ENCODE assay signal across 24 mouse cellular contexts in genomic region chr12:36241171-36241570, GRCm38 (mm10). TPM values are rescaled to one million over a fixed set of nuclear protein-coding genes. Genes with fewer than 3 reads are reported as not detected.
"Had no signal": no experiment of that assay in that cellular context is flagged by ENCODE, and none has a peak within 500 bp of the region (broad histone marks: within the 10 kb centered on the region; RNA-seq: fewer than 3 reads in every experiment).

No protein-coding gene starts in this region.

- ATAC-seq: midbrain, embryonic 13.5 days had no signal

- H3K9ac ChIP-seq: kidney, embryonic 15.5 days; limb, embryonic 13.5 days; liver, embryonic 14.5 days; midbrain, embryonic 13.5 days; neural tube, embryonic 15.5 days had no signal

- H3K4me1 ChIP-seq: kidney, embryonic 15.5 days; limb, embryonic 13.5 days; midbrain, embryonic 13.5 days; neural tube, embryonic 15.5 days had no signal

- H3K27ac ChIP-seq: kidney, embryonic 15.5 days; limb, embryonic 13.5 days; liver, embryonic 14.5 days; midbrain, embryonic 13.5 days; neural tube, embryonic 15.5 days had no signal

- H3K36me3 ChIP-seq: kidney, embryonic 15.5 days; limb, embryonic 13.5 days; midbrain, embryonic 13.5 days; neural tube, embryonic 15.5 days had no signal

- H3K9me3 ChIP-seq: kidney, embryonic 15.5 days; limb, embryonic 13.5 days; midbrain, embryonic 13.5 days; neural tube, embryonic 15.5 days had no signal

- H3K4me2 ChIP-seq: kidney, embryonic 15.5 days; limb, embryonic 13.5 days; midbrain, embryonic 13.5 days; neural tube, embryonic 15.5 days had no signal

- H3K27me3 ChIP-seq: kidney, embryonic 15.5 days; limb, embryonic 13.5 days; midbrain, embryonic 13.5 days; neural tube, embryonic 15.5 days had no signal

- DNase-seq: kidney, postnatal 14 days; left cerebral cortex, postnatal 4 days; lung, adult 18-20 months; right cerebral cortex, postnatal 4 days; spleen, adult 18-20 months; thymus, adult 2 months; thymus, postnatal 25 days had no signal

- H3K4me3 ChIP-seq: kidney, embryonic 15.5 days; limb, embryonic 13.5 days; midbrain, embryonic 13.5 days; myocyte; neural tube, embryonic 15.5 days had no signal

RNA-seq across cellular contexts. Expression of gene Lrrc72, which starts 12.0 kb away (rescaled TPM):
- total RNA-seq: layer of hippocampus, adult 8-10 months; layer of hippocampus, postnatal 14 days; left cerebral cortex, adult 18-20 months; left cerebral cortex, postnatal 10 days; left cerebral cortex, postnatal 4 days; liver, adult 2 months; megakaryocyte-erythroid progenitor cell, adult 5-6 weeks had no signal
- polyA plus RNA-seq: kidney, embryonic 15.5 days; large intestine, adult 2 months; limb, embryonic 13.5 days; liver, adult 2 months; liver, embryonic 14.5 days; lung, embryonic 16.5 days; midbrain, embryonic 13.5 days; neural tube, embryonic 11.5 days; neural tube, embryonic 15.5 days; stomach, embryonic 14.5 days; thymus, adult 2 months; urinary bladder, adult 2 months had no signal
